Mouse (Mus musculus) cortical plate, adult 2 months (tissue): ENCODE results near the gene Gm45062.

ENCODE experiments used
- CTCF ChIP-seq: fragments of 200-500 bp; IDR thresholded peaks from 2 replicates; pipeline ENCODE4 v1.5.1; 2011; ENCODE audit warnings: mild to moderate bottlenecking, control low read depth, low read length; ENCODE audit not compliant: insufficient read depth; ENCODE audit errors: extremely low read depth
- POLR2A ChIP-seq: fragments of 200-500 bp; IDR thresholded peaks from 2 replicates; pipeline ENCODE4 v1.6.1; 2011; ENCODE audit warnings: mild to moderate bottlenecking, low read length, control low read depth; ENCODE audit not compliant: insufficient read depth; ENCODE audit errors: extremely low read depth

DNA sequence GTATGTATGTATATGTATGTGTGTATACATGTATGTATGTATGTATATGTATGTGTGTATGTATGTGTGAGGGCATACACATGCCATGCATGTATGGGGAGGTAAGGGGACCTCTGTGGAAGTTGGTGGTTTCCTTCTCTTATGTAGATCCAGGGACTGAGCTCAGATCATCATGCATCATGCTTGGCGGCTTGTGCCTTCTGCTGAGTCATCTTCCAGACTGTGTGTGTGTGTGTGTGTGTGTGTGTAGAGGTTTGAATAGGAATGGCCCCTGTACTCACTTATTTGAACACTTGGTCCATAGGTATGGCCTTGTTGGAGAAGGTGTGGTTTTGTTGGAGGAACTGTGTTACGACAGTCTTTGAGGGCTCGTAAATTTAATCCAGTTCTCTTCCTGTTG lies 26.9 kb downstream of the Gm45062 start:
- TF ChIP-seq POLR2A (no peak), CTCF (no peak)
